Mouse (Mus musculus): ENCODE results near the gene Gsdmc3.
"Not testable (repeated sequence)": the region's sequence is repeated elsewhere in the genome, so short reads cannot be mapped to it uniquely, and the experiment has no call there.

The Gsdmc3 gene

DNA sequence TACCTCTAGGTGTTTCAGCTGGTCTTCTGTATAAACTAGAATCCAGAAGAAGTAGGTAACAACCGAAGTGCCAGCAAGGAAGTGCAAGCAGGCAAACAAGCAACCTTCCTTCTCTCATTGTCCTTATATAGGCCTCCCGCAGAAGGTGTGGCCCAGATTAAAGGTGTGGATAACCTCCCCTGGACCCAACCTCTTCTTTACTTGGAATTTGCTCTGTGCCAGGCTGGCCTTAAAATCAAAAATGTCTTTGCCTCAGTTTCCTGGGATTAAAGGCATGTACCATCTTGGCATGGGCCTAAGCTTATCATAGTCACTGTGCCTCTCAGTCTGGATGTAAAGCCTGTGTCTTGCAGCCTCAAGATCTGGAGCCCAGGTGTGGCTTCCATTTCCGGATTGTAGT lies at the start of gene Gsdmc3:
Gsdmc3 (minus strand) TSS at position 101 of the 400 bp plus-strand sequence.
- DNase-seq: not testable (repeated sequence)

DNA sequence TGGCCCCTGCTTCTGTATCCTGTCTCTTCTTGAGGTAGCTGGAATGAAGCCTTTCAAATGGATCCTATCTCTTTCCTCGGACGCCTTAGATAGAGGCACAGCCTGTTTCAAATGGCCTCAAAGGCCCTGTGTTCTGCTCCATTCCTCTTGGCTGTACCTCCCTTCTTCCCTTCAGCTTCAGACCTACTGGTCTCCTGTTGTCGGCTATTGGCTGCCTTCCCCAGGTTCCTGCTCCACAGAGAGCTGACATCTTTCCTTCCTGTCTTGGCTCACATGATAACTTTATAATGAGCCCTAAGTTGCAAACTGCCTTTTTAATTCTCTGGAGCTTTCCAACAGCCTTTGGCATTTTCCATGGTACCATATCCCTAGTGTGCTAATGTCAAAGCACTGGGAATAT lies 47.8 kb upstream of the Gsdmc3 start:
- DNase-seq: no peak

DNA sequence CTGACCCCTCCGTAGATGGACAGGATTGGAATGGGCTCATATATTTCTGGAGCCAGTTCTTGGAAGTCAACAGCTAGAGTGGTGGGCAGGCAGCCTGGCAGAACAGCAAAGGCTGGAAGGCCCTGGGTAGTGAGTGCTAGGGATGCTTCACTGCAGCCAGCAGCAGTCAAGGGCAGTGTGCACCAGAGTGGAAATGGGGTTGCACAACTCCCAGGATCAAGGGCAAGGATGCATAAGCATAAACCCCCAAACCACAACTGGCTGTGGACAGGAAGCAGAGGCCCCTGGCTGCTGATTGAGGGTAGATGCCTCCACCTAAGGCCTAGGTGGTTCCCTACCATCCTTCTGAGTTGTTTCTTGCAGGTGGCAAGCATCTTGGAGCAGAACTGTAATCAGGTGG lies 46.1 kb upstream of the Gsdmc3 start:
- no peak for DNase-seq

- not testable (repeated sequence) for DNase-seq
These were observed 43.3 kb upstream of the Gsdmc3 start for GRCm38 (mm10) chr15:63921618-63922017.

DNA sequence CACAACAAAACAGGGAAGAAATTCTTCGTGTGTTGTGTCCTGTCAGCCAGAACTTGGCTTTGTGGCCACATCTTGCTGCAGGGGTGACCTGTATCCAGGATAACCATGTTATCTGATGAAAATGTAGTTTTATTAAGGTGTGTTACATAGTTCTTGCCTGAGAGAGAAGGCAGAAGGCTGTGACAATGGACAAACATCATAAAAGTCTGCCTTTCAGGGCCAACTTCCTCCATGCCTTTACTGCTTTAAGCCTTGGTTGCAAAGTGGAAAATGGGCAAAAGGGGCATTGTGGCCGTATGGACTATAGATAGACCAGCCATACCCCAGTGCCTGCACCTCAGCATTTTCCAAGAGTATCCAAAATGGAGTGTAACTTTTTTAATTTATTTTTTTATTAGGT lies 41.4 kb upstream of the Gsdmc3 start:
- DNase-seq: not testable (repeated sequence)

- not testable (repeated sequence) for DNase-seq
These were observed 38.2 kb upstream of the Gsdmc3 start for GRCm38 (mm10) chr15:63916584-63916983.

- not testable (repeated sequence) for DNase-seq
These were observed 33.8 kb upstream of the Gsdmc3 start, which contains the start of gene Gsdmc4 for GRCm38 (mm10) chr15:63912197-63912596. Gene Gsdmc4 (minus strand): TSS chr15:63912297.

DNA sequence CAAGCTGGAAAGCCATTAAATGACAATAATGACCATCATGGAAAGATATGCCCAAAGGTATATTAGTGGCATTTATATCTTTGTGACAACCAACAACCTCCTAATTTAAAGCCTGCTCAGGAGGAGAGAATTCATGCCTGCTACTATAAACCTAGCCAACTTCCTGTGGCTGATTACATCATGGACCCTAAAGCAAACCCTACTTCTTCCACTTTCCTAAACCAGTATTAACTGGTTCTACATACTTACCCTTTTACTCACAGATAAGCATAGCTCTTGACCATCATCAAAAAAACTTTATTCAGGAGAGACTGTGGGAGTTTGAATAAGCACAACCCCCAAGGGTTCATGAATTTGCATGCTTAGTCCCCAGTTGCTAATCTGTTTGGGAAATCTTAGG lies 31.5 kb upstream of the Gsdmc3 start:
- DNase-seq: not testable (repeated sequence)

- DNase-seq: peak; percentile 60
These were observed 17.4 kb upstream of the Gsdmc3 start for GRCm38 (mm10) chr15:63895560-63896353.

DNA sequence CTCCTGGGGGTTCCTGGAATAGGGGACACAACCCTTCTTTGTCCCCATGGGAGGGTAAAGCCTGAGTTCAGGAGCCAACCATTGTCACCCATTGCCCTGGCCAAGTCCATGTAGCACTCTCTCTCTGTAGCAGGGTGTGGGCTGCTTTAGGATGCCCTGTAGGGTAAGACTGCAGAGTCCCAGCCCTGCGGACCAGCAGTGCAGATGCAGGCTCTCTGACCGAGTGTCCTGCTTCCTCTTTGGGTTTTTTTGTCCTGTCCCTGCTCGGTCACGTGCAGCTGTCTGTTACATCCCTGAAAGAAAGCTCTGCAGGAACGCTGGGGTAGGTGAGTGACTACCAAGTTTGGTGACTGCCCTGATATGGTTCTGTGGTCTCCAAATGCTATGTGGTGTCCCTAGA lies 10.1 kb upstream of the Gsdmc3 start:
- DNase-seq: not testable (repeated sequence)

GRCm38 (mm10) chr15:63887949-63888348 lies 9.6 kb upstream of the Gsdmc3 start:
- not testable (repeated sequence) for DNase-seq

DNA sequence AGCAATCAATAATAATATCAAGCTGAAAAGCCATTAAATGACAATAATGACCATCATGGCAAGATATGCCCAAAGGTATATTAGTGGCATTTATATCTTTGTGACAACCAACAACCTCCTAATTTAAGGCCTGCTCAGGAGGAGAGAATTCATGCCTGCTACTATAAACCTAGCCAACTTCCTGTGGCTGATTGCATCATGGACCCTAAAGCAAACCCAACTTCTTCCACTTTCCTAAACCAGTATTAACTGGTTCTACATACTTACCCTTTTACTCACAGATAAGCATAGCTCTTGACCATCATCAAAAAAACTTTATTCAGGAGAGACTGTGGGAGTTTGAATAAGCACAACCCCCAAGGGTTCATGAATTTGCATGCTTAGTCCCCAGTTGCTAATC lies 2.2 kb downstream of the Gsdmc3 start:
- DNase-seq: not testable (repeated sequence)

- peak; percentile 3 for DNase-seq
These were observed 16.4 kb downstream of the Gsdmc3 start for GRCm38 (mm10) chr15:63861965-63862364.
